Mouse (Mus musculus) kidney, embryonic 15.5 days (tissue): ENCODE measurements at regions not wholly inside any gene's neighbourhood (a gene's known extent, or its start where the extent isn't known, plus 50 kb on each side); places are given as distances from the start of the nearest gene placed in this dataset.

ENCODE experiments used
- ATAC-seq: fragments of 200-750 bp; cut with Nextera tagmentation; replicated peaks from 2 replicates; pipeline ENCODE4 v1.8.0; 2017; ENCODE audit warnings: moderate TSS enrichment; ENCODE audit not compliant: low FRiP score
- H3K27ac ChIP-seq: fragments of 300-500 bp; sonication (generic); 2 replicates; pipeline ENCODE4 v1.5.1; 2015; ENCODE audit warnings: mild to moderate bottlenecking, inconsistent platforms
- H3K27me3 ChIP-seq: fragments of 300-500 bp; sonication (generic); 2 replicates; pipeline ENCODE4 v1.6.1; 2015; ENCODE audit warnings: inconsistent platforms
- H3K36me3 ChIP-seq: fragments of 300-500 bp; sonication (generic); 2 replicates; pipeline ENCODE4 v1.6.1; 2015; ENCODE audit warnings: inconsistent platforms
- H3K4me1 ChIP-seq: fragments of 300-500 bp; sonication (generic); 2 replicates; pipeline ENCODE4 v1.6.1; 2015; ENCODE audit warnings: inconsistent platforms
- H3K4me2 ChIP-seq: fragments of 300-500 bp; sonication (generic); 2 replicates; pipeline ENCODE4 v1.6.1; 2015; ENCODE audit warnings: moderate library complexity, mild to moderate bottlenecking, inconsistent platforms
- H3K4me3 ChIP-seq: fragments of 300-500 bp; sonication (generic); replicated peaks from 2 replicates; pipeline ENCODE4 v1.5.1; 2015; ENCODE audit warnings: mild to moderate bottlenecking, inconsistent platforms
- H3K9ac ChIP-seq: fragments of 300-500 bp; sonication (generic); 2 replicates; pipeline ENCODE4 v1.6.1; 2015; ENCODE audit warnings: mild to moderate bottlenecking, inconsistent platforms
- H3K9me3 ChIP-seq: fragments of 300-500 bp; sonication (generic); replicated peaks from 2 replicates; pipeline ENCODE4 v1.6.1; 2016; ENCODE audit warnings: inconsistent platforms
- WGBS: fragments of 180-500 bp; shearing (Covaris S2); methylation state at CpG from one replicate; pipeline ENCODE4 v1.1.7; 2015; ENCODE audit warnings: mixed read lengths; 5-methylcytosine and 5-hydroxymethylcytosine counted together

DNA sequence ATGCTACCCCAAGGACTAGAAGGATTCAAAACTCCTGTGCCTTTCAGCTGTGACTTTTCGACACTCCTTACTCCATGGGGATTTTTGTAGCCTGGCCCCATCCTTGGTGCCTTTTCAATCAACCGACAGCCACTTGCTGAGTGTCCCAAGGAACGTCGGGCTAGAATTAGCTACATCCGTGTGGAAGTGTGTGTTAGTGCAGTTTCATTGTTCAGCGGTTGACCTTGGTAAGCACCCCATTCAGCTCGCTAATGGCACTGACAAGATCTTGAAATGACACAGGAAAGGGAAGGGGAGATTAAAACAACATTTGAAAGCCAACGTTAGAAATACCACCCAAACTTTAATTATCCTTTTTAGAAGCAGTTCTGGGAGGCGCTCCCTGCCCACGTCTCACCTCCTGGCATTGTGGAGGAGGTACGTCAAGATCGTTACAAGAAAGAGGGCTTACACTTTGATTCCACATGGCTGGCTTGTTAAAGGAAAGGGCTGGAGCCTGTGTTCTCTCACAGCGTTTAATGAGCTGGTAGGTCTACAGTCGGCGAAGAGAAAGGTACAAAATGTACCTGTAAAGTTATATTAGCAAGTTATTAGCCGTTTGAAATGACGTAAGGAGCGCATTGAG is 536.4 kb downstream of the Fam19a2 start:
- WGBS = 27% methylated on average over 18 of the region's 18 CpGs
- Histone ChIP-seq H3K4me1 (peaks cover 9% of the 10 kb centered on the region; the same call in 1 of the 2 replicates), H3K27me3 (no peaks in the 10 kb centered on the region), H3K27ac (no peak overlapping the region), H3K4me3 (no peak overlapping the region), H3K9ac (no peak overlapping the region), H3K9me3 (no peaks in the 10 kb centered on the region), H3K36me3 (no peaks in the 10 kb centered on the region), H3K4me2 (peak overlapping the region; percentile 44)
- peak; percentile 87 for ATAC-seq

DNA sequence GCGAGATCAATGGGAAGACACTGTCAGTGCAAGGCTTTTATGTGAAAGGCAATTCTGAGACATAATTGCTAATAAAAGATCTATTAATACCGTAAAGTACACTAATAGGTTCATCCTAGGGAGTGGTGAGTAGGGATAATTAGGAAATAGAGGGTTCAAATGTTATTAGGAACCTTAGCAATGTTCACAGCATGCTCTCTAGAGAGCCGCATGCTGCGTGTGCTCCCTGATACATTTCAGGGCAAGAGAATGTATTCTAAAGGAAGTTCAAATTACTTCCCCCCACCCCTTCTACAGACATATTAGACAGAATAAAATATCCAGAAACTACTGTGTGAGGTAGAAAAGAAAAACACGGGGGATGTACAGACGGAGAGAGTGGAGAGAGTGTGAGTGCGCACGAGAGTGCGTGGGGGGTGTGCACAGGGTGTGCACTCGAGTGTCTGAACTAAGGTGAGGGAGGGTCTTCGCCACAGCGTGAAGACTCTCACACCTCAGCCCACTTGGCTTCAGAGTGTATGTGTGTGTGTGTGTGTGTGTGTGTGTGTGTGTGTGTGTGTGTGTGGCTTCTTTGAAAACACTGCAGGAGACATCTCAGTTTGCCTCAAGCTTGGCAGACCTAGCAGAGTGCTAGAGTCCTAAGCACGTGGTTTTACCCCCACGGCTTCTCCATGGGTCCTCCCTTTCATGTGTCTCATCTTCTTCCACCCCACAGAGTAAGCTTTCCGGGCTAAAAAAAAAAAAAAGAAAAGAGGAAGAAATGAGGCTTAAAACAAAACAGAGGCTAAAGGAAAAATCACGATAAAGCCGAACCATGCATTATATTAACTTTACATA is 537.1 kb downstream of the Fam19a2 start:
- peaks cover 9% of the 10 kb centered on the region; the same call in 1 of the 2 replicates for H3K4me1 ChIP-seq
- no peaks in the 10 kb centered on the region for H3K36me3 ChIP-seq
- H3K27ac ChIP-seq = no peak overlapping the region
- H3K27me3 ChIP-seq = no peaks in the 10 kb centered on the region
- ATAC-seq = peak; percentile 84
- peak overlapping the region; percentile 44 for H3K4me2 ChIP-seq
- no peak overlapping the region for H3K4me3 ChIP-seq
- H3K9ac ChIP-seq = no peak overlapping the region
- no peaks in the 10 kb centered on the region for H3K9me3 ChIP-seq
- 49% methylated on average over 17 of the region's 17 CpGs for WGBS

- Histone ChIP-seq H3K36me3 (no peaks in the 10 kb centered on the region), H3K9ac (no peak overlapping the region), H3K9me3 (no peaks in the 10 kb centered on the region), H3K4me2 (no peak overlapping the region), H3K4me3 (no peak overlapping the region), H3K27ac (no peak overlapping the region), H3K27me3 (no peaks in the 10 kb centered on the region), H3K4me1 (no peaks in the 10 kb centered on the region; the same call in 1 of the 2 replicates)
- no peak for ATAC-seq
- WGBS = 69% methylated on average over 9 of the region's 9 CpGs
Observed at GRCm38 (mm10) chr10:123810882-123811281, 547.1 kb downstream of the Fam19a2 start.

- WGBS = 36% methylated on average over 2 of the region's 2 CpGs
- Histone ChIP-seq H3K36me3 (no peaks in the 10 kb centered on the region), H3K4me3 (no peak overlapping the region), H3K4me2 (no peak overlapping the region), H3K9me3 (no peaks in the 10 kb centered on the region), H3K4me1 (no peaks in the 10 kb centered on the region; the same call in 1 of the 2 replicates), H3K27ac (0 out of 2 replicates have a peak overlapping the region, but pooled peaks have one; percentile 43), H3K27me3 (no peaks in the 10 kb centered on the region), H3K9ac (no peak overlapping the region)
- peak; percentile 94 for ATAC-seq
Observed at GRCm38 (mm10) chr10:123813142-123813541, 549.3 kb downstream of the Fam19a2 start.

- no peaks in the 10 kb centered on the region for H3K9me3 ChIP-seq
- no peak overlapping the region for H3K27ac ChIP-seq
- ATAC-seq = no peak
- 42% methylated on average over 13 of the region's 13 CpGs for WGBS
- H3K9ac ChIP-seq = no peak overlapping the region
- no peak overlapping the region for H3K4me2 ChIP-seq
- H3K27me3 ChIP-seq = no peaks in the 10 kb centered on the region
- no peak overlapping the region for H3K4me3 ChIP-seq
- no peaks in the 10 kb centered on the region for H3K4me1 ChIP-seq
- H3K36me3 ChIP-seq = no peaks in the 10 kb centered on the region
Observed at GRCm38 (mm10) chr10:123840061-123840751, 576.4 kb downstream of the Fam19a2 start.

- H3K27ac ChIP-seq = no peak overlapping the region
- 90% methylated on average over 8 of the region's 8 CpGs for WGBS
- no peak overlapping the region for H3K9ac ChIP-seq
- no peaks in the 10 kb centered on the region for H3K9me3 ChIP-seq
- no peak overlapping the region for H3K4me3 ChIP-seq
- no peak for ATAC-seq
- no peaks in the 10 kb centered on the region for H3K4me1 ChIP-seq
- no peaks in the 10 kb centered on the region for H3K27me3 ChIP-seq
- no peaks in the 10 kb centered on the region for H3K36me3 ChIP-seq
- no peak overlapping the region for H3K4me2 ChIP-seq
Observed at GRCm38 (mm10) chr10:123842141-123842540, 578.3 kb downstream of the Fam19a2 start.

GRCm38 (mm10) chr10:123843604-123844003 is 579.8 kb downstream of the Fam19a2 start:
- Histone ChIP-seq H3K27me3 (no peaks in the 10 kb centered on the region), H3K9me3 (no peaks in the 10 kb centered on the region), H3K4me1 (no peaks in the 10 kb centered on the region), H3K4me3 (no peak overlapping the region), H3K27ac (no peak overlapping the region), H3K4me2 (no peak overlapping the region), H3K9ac (no peak overlapping the region), H3K36me3 (no peaks in the 10 kb centered on the region)
- WGBS = 84% methylated on average over 4 of the region's 4 CpGs
- ATAC-seq = no peak

- H3K4me3 ChIP-seq = no peak overlapping the region
- 87% methylated on average over 8 of the region's 8 CpGs for WGBS
- no peaks in the 10 kb centered on the region for H3K4me1 ChIP-seq
- ATAC-seq = no peak
- no peaks in the 10 kb centered on the region for H3K27me3 ChIP-seq
- no peaks in the 10 kb centered on the region for H3K36me3 ChIP-seq
- no peak overlapping the region for H3K27ac ChIP-seq
- no peaks in the 10 kb centered on the region for H3K9me3 ChIP-seq
- H3K9ac ChIP-seq = no peak overlapping the region
- H3K4me2 ChIP-seq = no peak overlapping the region
Observed at GRCm38 (mm10) chr10:123846631-123847030, 582.8 kb downstream of the Fam19a2 start.

GRCm38 (mm10) chr10:123848564-123848963 is 584.8 kb downstream of the Fam19a2 start:
- Histone ChIP-seq H3K4me1 (no peaks in the 10 kb centered on the region), H3K9ac (no peak overlapping the region), H3K4me3 (no peak overlapping the region), H3K4me2 (no peak overlapping the region), H3K36me3 (no peaks in the 10 kb centered on the region), H3K27me3 (no peaks in the 10 kb centered on the region), H3K9me3 (no peaks in the 10 kb centered on the region), H3K27ac (no peak overlapping the region)
- no peak for ATAC-seq
- WGBS = 69% methylated on average over 1 of the region's 1 CpGs

GRCm38 (mm10) chr10:123875459-123875858 is 611.7 kb downstream of the Fam19a2 start:
- 34% methylated on average over 3 of the region's 3 CpGs for whole genome bisulfite sequencing

GRCm38 (mm10) chr10:123875882-123876281 is 612.1 kb downstream of the Fam19a2 start:
- peaks cover 13% of the 10 kb centered on the region; the same call in 1 of the 2 replicates for H3K4me1 ChIP-seq
- 16% methylated on average over 5 of the region's 5 CpGs for WGBS
- H3K36me3 ChIP-seq = no peaks in the 10 kb centered on the region
- no peak overlapping the region for H3K4me3 ChIP-seq
- H3K9me3 ChIP-seq = no peaks in the 10 kb centered on the region
- peak overlapping the region; percentile 64 for H3K27ac ChIP-seq
- no peak overlapping the region for H3K4me2 ChIP-seq
- H3K9ac ChIP-seq = no peak overlapping the region
- peak; percentile 82 for ATAC-seq
- no peaks in the 10 kb centered on the region for H3K27me3 ChIP-seq

More at GRCm38 (mm10) chr10:123875459-123875858, 611.7 kb downstream of the Fam19a2 start:
- Histone ChIP-seq H3K27me3 (no peaks in the 10 kb centered on the region), H3K36me3 (no peaks in the 10 kb centered on the region), H3K4me3 (no peak overlapping the region), H3K9ac (no peak overlapping the region), H3K27ac (peak overlapping the region; percentile 64), H3K9me3 (no peaks in the 10 kb centered on the region), H3K4me1 (peaks cover 13% of the 10 kb centered on the region; the same call in 1 of the 2 replicates), H3K4me2 (no peak overlapping the region)
- ATAC-seq = peak; percentile 95

DNA sequence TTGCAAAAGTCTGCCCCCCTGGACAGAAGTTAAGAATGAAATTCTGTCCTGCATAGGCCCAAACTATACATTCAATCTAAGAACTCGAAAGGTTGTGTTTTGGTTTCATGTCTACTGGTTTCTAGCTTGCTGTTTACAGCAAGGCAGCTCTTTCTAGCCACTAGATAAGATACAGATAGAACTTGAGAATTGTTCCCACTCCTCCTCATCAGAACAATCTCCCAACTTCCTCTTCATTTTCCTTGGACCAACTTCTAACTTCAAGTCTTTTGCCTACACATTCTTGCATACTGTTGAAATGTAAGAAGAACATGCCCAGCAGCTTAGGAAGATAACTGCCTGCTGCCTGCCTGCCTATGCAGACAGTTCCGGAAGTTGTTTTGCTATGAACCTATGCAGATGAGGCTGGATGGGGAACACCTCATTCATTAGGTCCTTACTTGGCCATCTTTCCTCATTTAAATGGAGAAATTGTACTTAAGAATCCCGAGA is 624.9 kb downstream of the Fam19a2 start:
- no peak overlapping the region for H3K9ac ChIP-seq
- WGBS = 86% methylated on average over 3 of the region's 3 CpGs

More for the DNA sequence above, 624.9 kb downstream of the Fam19a2 start:
- Histone ChIP-seq H3K4me1 (no peaks in the 10 kb centered on the region), H3K36me3 (no peaks in the 10 kb centered on the region), H3K9me3 (no peaks in the 10 kb centered on the region), H3K27me3 (no peaks in the 10 kb centered on the region), H3K4me2 (no peak overlapping the region), H3K27ac (no peak overlapping the region), H3K4me3 (no peak overlapping the region)
- no peak for ATAC-seq
